Mouse (Mus musculus): ENCODE results near the gene 4931422A03Rik. TPM values are rescaled to one million over a fixed set of nuclear protein-coding genes. Genes with fewer than 3 reads are reported as not detected.

The 4931422A03Rik gene
- polyA plus RNA-seq, 1 experiment = 0.11 TPM

GRCm38 (mm10) chr2:103932025-103932424 lies 96.1 kb downstream of the 4931422A03Rik start:
- Histone ChIP-seq H3K79me2 (ENCODE audit: control insufficient read depth, insufficient read depth) (no peaks in the 10 kb centered on the region), H3ac (ENCODE audit: control insufficient read depth, insufficient read length, low read depth) (no peak overlapping the region), H3K36me3 (ENCODE audit: control insufficient read depth, insufficient read depth) (no peaks in the 10 kb centered on the region), H3K27me3 (ENCODE audit: control insufficient read depth, insufficient read depth, insufficient read length) (peaks cover 43% of the 10 kb centered on the region), H3K79me3 (ENCODE audit: low read depth) (no peaks in the 10 kb centered on the region), H3K4me3 (ENCODE audit: insufficient read depth, poor library complexity, severe bottlenecking) (no peak overlapping the region)
- no peak for TF ChIP-seq USF1 (IDR thresholded peaks at IDR 0.05; ENCODE audit: low read depth)
- no peak for TF ChIP-seq MAX (IDR thresholded peaks at IDR 0.05)
- TF ChIP-seq CTCF (IDR thresholded peaks at IDR 0.05; ENCODE audit: control insufficient read depth, insufficient read depth, insufficient read length) = no peak

- TF ChIP-seq CTCF (IDR thresholded peaks at IDR 0.05; ENCODE audit: control insufficient read depth, insufficient read depth, insufficient read length) (no peak), CEBPB (IDR thresholded peaks at IDR 0.05; ENCODE audit: low read depth) (no peak), MAX (IDR thresholded peaks at IDR 0.05) (no peak), MYOD1 (IDR thresholded peaks at IDR 0.05; ENCODE audit: control insufficient read depth, insufficient read length, low read depth) (no peak), MYOG (IDR thresholded peaks at IDR 0.05; ENCODE audit: control insufficient read depth, extremely low read depth, insufficient read length) (no peak), FOSL1 (IDR thresholded peaks at IDR 0.05; ENCODE audit: insufficient read depth, low read length, poor library complexity, severe bottlenecking) (no peak), USF1 (IDR thresholded peaks at IDR 0.05; ENCODE audit: low read depth) (no peak)
- H3K79me2 ChIP-seq (ENCODE audit: control insufficient read depth, insufficient read depth) = no peaks in the 10 kb centered on the region
- peaks cover 42% of the 10 kb centered on the region for H3K27me3 ChIP-seq (ENCODE audit: control insufficient read depth, insufficient read depth, insufficient read length)
- no peak overlapping the region for H3ac ChIP-seq (ENCODE audit: control insufficient read depth, insufficient read length, low read depth)
- no peaks in the 10 kb centered on the region for H3K79me3 ChIP-seq (ENCODE audit: low read depth)
- H3K36me3 ChIP-seq (ENCODE audit: control insufficient read depth, insufficient read depth) = no peaks in the 10 kb centered on the region
- no peak overlapping the region for H3K4me3 ChIP-seq (ENCODE audit: insufficient read depth, poor library complexity, severe bottlenecking)
Observed at GRCm38 (mm10) chr2:103931511-103931911, 96.7 kb downstream of the 4931422A03Rik start.

- H3K36me3 ChIP-seq (ENCODE audit: control insufficient read depth, insufficient read depth) = no peaks in the 10 kb centered on the region
Observed at GRCm38 (mm10) chr2:103930306-103931019, 97.7 kb downstream of the 4931422A03Rik start.

GRCm38 (mm10) chr2:103927610-103928145 lies 100.5 kb downstream of the 4931422A03Rik start:
- Histone ChIP-seq H3K79me3 (ENCODE audit: low read depth) (no peaks in the 10 kb centered on the region), H3K4me3 (ENCODE audit: insufficient read depth, poor library complexity, severe bottlenecking) (no peak overlapping the region), H3K36me3 (ENCODE audit: control insufficient read depth, insufficient read depth) (no peaks in the 10 kb centered on the region), H3ac (ENCODE audit: control insufficient read depth, insufficient read length, low read depth) (no peak overlapping the region), H3K27me3 (ENCODE audit: control insufficient read depth, insufficient read depth, insufficient read length) (peaks cover 20% of the 10 kb centered on the region), H3K79me2 (ENCODE audit: control insufficient read depth, insufficient read depth) (no peaks in the 10 kb centered on the region)
- TF ChIP-seq MYOD1 (IDR thresholded peaks at IDR 0.05; ENCODE audit: control insufficient read depth, insufficient read length, low read depth) = peak; percentile 38
- no peak for TF ChIP-seq CTCF (IDR thresholded peaks at IDR 0.05; ENCODE audit: control insufficient read depth, insufficient read depth, insufficient read length)

More at GRCm38 (mm10) chr2:103930306-103931019, 97.7 kb downstream of the 4931422A03Rik start:
- Histone ChIP-seq H3K79me2 (ENCODE audit: control insufficient read depth, insufficient read depth) (no peaks in the 10 kb centered on the region), H3K27me3 (ENCODE audit: control insufficient read depth, insufficient read depth, insufficient read length) (peaks cover 35% of the 10 kb centered on the region), H3ac (ENCODE audit: control insufficient read depth, insufficient read length, low read depth) (no peak overlapping the region), H3K79me3 (ENCODE audit: low read depth) (no peaks in the 10 kb centered on the region), H3K4me3 (ENCODE audit: insufficient read depth, poor library complexity, severe bottlenecking) (no peak overlapping the region)
- TF ChIP-seq MAX (IDR thresholded peaks at IDR 0.05) (no peak), CTCF (IDR thresholded peaks at IDR 0.05; ENCODE audit: control insufficient read depth, insufficient read depth, insufficient read length) (no peak), CEBPB (IDR thresholded peaks at IDR 0.05; ENCODE audit: low read depth) (no peak), MYOG (IDR thresholded peaks at IDR 0.05; ENCODE audit: control insufficient read depth, extremely low read depth, insufficient read length) (no peak), MYOD1 (IDR thresholded peaks at IDR 0.05; ENCODE audit: control insufficient read depth, insufficient read length, low read depth) (no peak), USF1 (IDR thresholded peaks at IDR 0.05; ENCODE audit: low read depth) (no peak), FOSL1 (IDR thresholded peaks at IDR 0.05; ENCODE audit: insufficient read depth, low read length, poor library complexity, severe bottlenecking) (no peak)

- Histone ChIP-seq H3K79me2 (ENCODE audit: control insufficient read depth, insufficient read depth) (no peaks in the 10 kb centered on the region), H3K36me3 (ENCODE audit: control insufficient read depth, insufficient read depth) (no peaks in the 10 kb centered on the region)
- TF ChIP-seq MYOG (IDR thresholded peaks at IDR 0.05; ENCODE audit: control insufficient read depth, extremely low read depth, insufficient read length) (no peak), FOSL1 (IDR thresholded peaks at IDR 0.05; ENCODE audit: insufficient read depth, low read length, poor library complexity, severe bottlenecking) (no peak), MYOD1 (IDR thresholded peaks at IDR 0.05; ENCODE audit: control insufficient read depth, insufficient read length, low read depth) (no peak), CEBPB (IDR thresholded peaks at IDR 0.05; ENCODE audit: low read depth) (no peak), USF1 (IDR thresholded peaks at IDR 0.05; ENCODE audit: low read depth) (no peak), CTCF (IDR thresholded peaks at IDR 0.05; ENCODE audit: control insufficient read depth, insufficient read depth, insufficient read length) (no peak), MAX (IDR thresholded peaks at IDR 0.05) (no peak)
Observed at GRCm38 (mm10) chr2:103926586-103927113, 101.5 kb downstream of the 4931422A03Rik start.

More at GRCm38 (mm10) chr2:103926586-103927113, 101.5 kb downstream of the 4931422A03Rik start:
- Histone ChIP-seq H3K4me3 (ENCODE audit: insufficient read depth, poor library complexity, severe bottlenecking) (no peak overlapping the region), H3K27me3 (ENCODE audit: control insufficient read depth, insufficient read depth, insufficient read length) (peaks cover 10% of the 10 kb centered on the region), H3K79me3 (ENCODE audit: low read depth) (no peaks in the 10 kb centered on the region), H3ac (ENCODE audit: control insufficient read depth, insufficient read length, low read depth) (no peak overlapping the region)

All from C2C12 (cell line).